Mouse (Mus musculus) heart, adult 2 months (tissue): ENCODE measurements around the gene Gm20219. TPM values are rescaled to one million over a fixed set of nuclear protein-coding genes. Genes with fewer than 3 reads are reported as not detected.

Experiments used
- DNase-seq, 2 experiments: peaks; one replicate each; pipeline ENCODE4 v3.0.0; 2021
- H3K27ac ChIP-seq: fragments of 200-600 bp; 2 replicates; pipeline ENCODE4 v1.8.1; 2022
- H3K27me3 ChIP-seq: fragments of 200-500 bp; 2 replicates; pipeline ENCODE4 v1.6.1; 2012; ENCODE audit warnings: mild to moderate bottlenecking, low read length, inconsistent platforms, mixed read lengths; ENCODE audit not compliant: control insufficient read depth, insufficient read depth
- H3K36me3 ChIP-seq: fragments of 200-500 bp; 2 replicates; pipeline ENCODE4 v1.6.1; 2012; ENCODE audit warnings: low read length, inconsistent platforms; ENCODE audit not compliant: control insufficient read depth, insufficient read depth
- H3K4me1 ChIP-seq: fragments of 200-500 bp; 2 replicates; pipeline ENCODE4 v1.6.1; 2011; ENCODE audit warnings: low read length; ENCODE audit not compliant: control insufficient read depth, insufficient read depth
- H3K4me3 ChIP-seq: fragments of 200-600 bp; 2 replicates; pipeline ENCODE4 v1.8.1; 2022
- H3K79me2 ChIP-seq: fragments of 200-500 bp; replicated peaks from 2 replicates; pipeline ENCODE4 v1.6.1; 2012; ENCODE audit warnings: mild to moderate bottlenecking, inconsistent platforms, low read length, moderate library complexity, mixed read lengths; ENCODE audit not compliant: control insufficient read depth, insufficient read depth
- H3K9ac ChIP-seq: fragments of 200-500 bp; 2 replicates; pipeline ENCODE4 v1.6.1; 2012; ENCODE audit warnings: low read depth, mild to moderate bottlenecking, control low read depth, inconsistent platforms, low read length, mixed read lengths
- CTCF ChIP-seq: fragments of 200-600 bp; IDR thresholded peaks from 2 replicates; pipeline ENCODE4 v1.8.1; 2022; ENCODE audit warnings: antibody characterized with exemption, mild to moderate bottlenecking, moderate library complexity
- EP300 ChIP-seq: fragments of 200-500 bp; IDR thresholded peaks from 2 replicates; pipeline ENCODE4 v1.6.1; 2011; ENCODE audit warnings: low read depth, low read length, control low read depth; ENCODE audit not compliant: insufficient read depth
- POLR2A ChIP-seq: fragments of 200-500 bp; IDR thresholded peaks from 2 replicates; pipeline ENCODE4 v1.6.1; 2011; ENCODE audit warnings: mild to moderate bottlenecking, low read depth, low read length, control low read depth; ENCODE audit not compliant: insufficient read depth
- WGBS: fragments of 180-500 bp; shearing (Covaris S2); methylation state at CpG from one replicate; pipeline ENCODE4 v1.1.7; 2018; 5-methylcytosine and 5-hydroxymethylcytosine counted together
- intact Hi-C: fragments of 180-260 bp; cut with DNase I; formaldehyde crosslinking; loops from one replicate; pipeline ENCODE4 v1.15.1; 2025
- polyA plus RNA-seq: library from polyadenylated mRNA; depleted of rRNA; stranded (reverse); fragments of >200 nt; gene quantifications from 2 replicates; pipeline ENCODE4 v1.2.3, GENCODE M21; 2012
- total RNA-seq, 2 experiments: library from RNA; stranded (reverse); gene quantifications; 2 replicates each; pipeline ENCODE4 v1.2.3; 2021

Gene Gm20219
- total and polyA plus RNA-seq, 3 experiments: 0.34 to 1.7 (median 0.39) TPM

GRCm38 (mm10) chr17:56587773-56588172 is 33.6 kb upstream of the Gm20219 start:
- peaks cover 15% of the 10 kb centered on the region for H3K4me1 ChIP-seq
- peaks cover 15% of the 10 kb centered on the region for H3K79me2 ChIP-seq
- H3K4me3 ChIP-seq: no peak overlapping the region
- WGBS: 52% methylated on average over 1 of the region's 1 CpGs
- no peak overlapping the region for H3K27ac ChIP-seq
- no peak for DNase-seq
- H3K36me3 ChIP-seq: peaks cover 28% of the 10 kb centered on the region
- no peak overlapping the region for H3K9ac ChIP-seq
- TF ChIP-seq EP300 (no peak), POLR2A (no peak), CTCF (no peak)
- no peaks in the 10 kb centered on the region for H3K27me3 ChIP-seq
- intact Hi-C loops: loop anchor here (2.0 kb wide), 2 partner anchors 21 to 81 kb away; partner anchors contain the start of gene 2410015M20Rik

GRCm38 (mm10) chr17:56585171-56585821 is 31.1 kb upstream of the Gm20219 start:
- peak overlapping the region; percentile 88 for H3K4me3 ChIP-seq
- peak overlapping the region; percentile 98 for H3K27ac ChIP-seq
- H3K4me1 ChIP-seq: peaks cover 23% of the 10 kb centered on the region
- intact Hi-C loops: no loop called here
- WGBS: under 1% methylated on average over 61 of the region's 61 CpGs
- H3K36me3 ChIP-seq: peaks cover 33% of the 10 kb centered on the region
- H3K79me2 ChIP-seq: peaks cover 16% of the 10 kb centered on the region
- peak in 1 of 2 experiments; percentile 76 for DNase-seq
- TF ChIP-seq CTCF (no peak), POLR2A (no peak), EP300 (no peak)
- H3K27me3 ChIP-seq: no peaks in the 10 kb centered on the region
- H3K9ac ChIP-seq: peak overlapping the region; percentile 91

- under 1% methylated on average over 97 of the region's 101 CpGs for WGBS
- Histone ChIP-seq H3K27ac (peak within 1 kb of the TSS; percentile 98), H3K9ac (peak within 1 kb of the TSS; percentile 97), H3K79me2 (peaks cover 16% of the 10 kb centered on the region), H3K36me3 (peaks cover 33% of the 10 kb centered on the region), H3K4me1 (peaks cover 23% of the 10 kb centered on the region), H3K27me3 (no peaks in the 10 kb centered on the region), H3K4me3 (peak within 1 kb of the TSS; percentile 100)
- TF ChIP-seq CTCF (peak; percentile 25; the same call in 1 of the 2 replicates), POLR2A (peak; percentile 92), EP300 (peak; percentile 72)
- DNase-seq: peak; percentile 100
- intact Hi-C loops: loop anchor here (5.0 kb wide), 1 partner anchor 43 kb away; the partner anchor contains the start of genes Catsperd and Lonp1
Measured at GRCm38 (mm10) chr17:56584257-56585130, 30.3 kb upstream of the Gm20219 start, which contains the start of the genes Safb2 and Safb. Gene Safb2 (minus strand): TSS chr17:56584585. Gene Safb (plus strand): TSS chr17:56584825.

GRCm38 (mm10) chr17:56583611-56584256 is 29.5 kb upstream of the Gm20219 start:
- TF ChIP-seq EP300: no peak
- no peak for TF ChIP-seq POLR2A
- Histone ChIP-seq H3K4me3 (peak overlapping the region; percentile 100), H3K4me1 (peaks cover 23% of the 10 kb centered on the region), H3K9ac (peak overlapping the region; percentile 97), H3K36me3 (peaks cover 33% of the 10 kb centered on the region), H3K27ac (peak overlapping the region; percentile 98), H3K27me3 (no peaks in the 10 kb centered on the region), H3K79me2 (peaks cover 17% of the 10 kb centered on the region)
- under 1% methylated on average over 33 of the region's 33 CpGs for WGBS
- DNase-seq: peak; percentile 18 to 63
- intact Hi-C loops: loop anchor here (5.0 kb wide), 1 partner anchor 44 kb away; the partner anchor contains the start of genes Catsperd and Lonp1

- H3K27ac ChIP-seq: peak overlapping the region; percentile 98
Measured at GRCm38 (mm10) chr17:56583071-56583470, 28.9 kb upstream of the Gm20219 start.

More at GRCm38 (mm10) chr17:56583071-56583470, 28.9 kb upstream of the Gm20219 start:
- H3K27me3 ChIP-seq: no peaks in the 10 kb centered on the region
- 61% methylated on average over 1 of the region's 1 CpGs for WGBS
- peaks cover 16% of the 10 kb centered on the region for H3K79me2 ChIP-seq
- peak overlapping the region; percentile 17 for H3K9ac ChIP-seq
- DNase-seq: no peak
- peaks cover 21% of the 10 kb centered on the region for H3K4me1 ChIP-seq
- peak overlapping the region; percentile 100 for H3K4me3 ChIP-seq
- no peak for TF ChIP-seq EP300
- intact Hi-C loops: loop anchor here (5.0 kb wide), 1 partner anchor 44 kb away; the partner anchor contains the start of genes Catsperd and Lonp1
- peaks cover 30% of the 10 kb centered on the region for H3K36me3 ChIP-seq
